Mouse (Mus musculus) forebrain, postnatal 0 days (tissue): ENCODE measurements around the gene Rarb. TPM values are rescaled to one million over a fixed set of nuclear protein-coding genes. Genes with fewer than 3 reads are reported as not detected.
A peak's percentile ranks its signal among the peaks of the same experiment; 100 is the strongest.

Source experiments
- ATAC-seq: fragments of 200-750 bp; cut with Nextera tagmentation; 2 replicates; pipeline ENCODE4 v1.8.0; 2017; ENCODE audit warnings: mild to moderate bottlenecking, moderate library complexity
- DNase-seq: peaks from one replicate; pipeline ENCODE4 v3.0.0-alpha.2; 2015
- H3K27ac ChIP-seq: fragments of 300-500 bp; sonication (generic); 2 replicates; pipeline ENCODE4 v1.5.1; 2014; ENCODE audit warnings: low read depth, mild to moderate bottlenecking, antibody characterized with exemption, low read length, moderate library complexity, mixed read lengths
- H3K27me3 ChIP-seq: fragments of 300-500 bp; sonication (generic); 2 replicates; pipeline ENCODE4 v1.6.1; 2014; ENCODE audit warnings: mild to moderate bottlenecking, low read length, mixed read lengths; ENCODE audit not compliant: insufficient read depth
- H3K36me3 ChIP-seq: fragments of 300-500 bp; sonication (generic); 2 replicates; pipeline ENCODE4 v1.6.1; 2014; ENCODE audit warnings: mild to moderate bottlenecking, moderate library complexity; ENCODE audit not compliant: insufficient read depth
- H3K4me1 ChIP-seq: fragments of 300-500 bp; sonication (generic); 2 replicates; pipeline ENCODE4 v1.6.1; 2014; ENCODE audit warnings: antibody characterized with exemption; ENCODE audit not compliant: insufficient read depth
- H3K4me2 ChIP-seq: fragments of 300-500 bp; sonication (generic); 2 replicates; pipeline ENCODE4 v1.6.1; 2014; ENCODE audit warnings: low read depth, mild to moderate bottlenecking, moderate library complexity
- H3K4me3 ChIP-seq: fragments of 300-500 bp; sonication (generic); 2 replicates; pipeline ENCODE4 v1.5.1; 2014; ENCODE audit warnings: low read depth, low read length, mixed read lengths
- H3K9ac ChIP-seq: fragments of 300-500 bp; sonication (generic); 2 replicates; pipeline ENCODE4 v1.6.1; 2014; ENCODE audit warnings: mild to moderate bottlenecking
- H3K9me3 ChIP-seq: fragments of 300-500 bp; sonication (generic); 2 replicates; pipeline ENCODE4 v1.6.1; 2016; ENCODE audit warnings: low read length
- CTCF ChIP-seq: sonication (generic); IDR thresholded peaks from 2 replicates; pipeline ENCODE4 v1.5.1; 2016; ENCODE audit warnings: antibody characterized with exemption, control low read depth, low read depth
- WGBS: fragments of 180-500 bp; shearing (Covaris S2); extraction: QIAGEN DNeasy Blood & Tissue Kit; methylation state at CpG from one replicate; pipeline ENCODE4 v1.1.7; 2014; 5-methylcytosine and 5-hydroxymethylcytosine counted together
- polyA plus RNA-seq: library from polyadenylated mRNA; unstranded; fragments of >200 nt; fragmentation: Nextera tagmentation; extraction: Ambion mirVana; gene quantifications from 2 replicates; pipeline ENCODE4 v1.2.1, GENCODE M21; 2015
- total RNA-seq: library from RNA; depleted of rRNA; stranded (reverse); fragments of >200 nt; gene quantifications from 2 replicates; pipeline ENCODE4 v1.2.3, GENCODE M21; 2014

Rarb gene
- total and polyA plus RNA-seq, 2 experiments from 2014 or later, result 20.6 to 34.9 TPM

- peaks cover 3% of the 10 kb centered on the region; the same call in 1 of the 2 replicates for H3K4me1 ChIP-seq
- H3K4me3 ChIP-seq, result no peak overlapping the region
- no peaks in the 10 kb centered on the region for H3K36me3 ChIP-seq
- H3K9ac ChIP-seq, result no peak overlapping the region
- ATAC-seq, result no peak
- no peaks in the 10 kb centered on the region for H3K27me3 ChIP-seq
- TF ChIP-seq CTCF, result no peak
- H3K9me3 ChIP-seq, result no peaks in the 10 kb centered on the region
- no peak overlapping the region for H3K4me2 ChIP-seq
- H3K27ac ChIP-seq, result no peak overlapping the region
- DNase-seq, result no peak
- WGBS, result 94% methylated on average over 1 of the region's 1 CpGs
Measured at GRCm38 (mm10) chr14:16478606-16479323, 340.2 kb downstream of the Rarb start.

- no peak overlapping the region for H3K4me2 ChIP-seq
- ATAC-seq, result no peak; the same call in 1 of the 2 replicates
- WGBS, result 22% methylated on average over 4 of the region's 4 CpGs
- TF ChIP-seq CTCF, result no peak
- H3K27ac ChIP-seq, result no peak overlapping the region
- DNase-seq, result no peak
- H3K9me3 ChIP-seq, result no peaks in the 10 kb centered on the region
- no peak overlapping the region for H3K4me3 ChIP-seq
- H3K36me3 ChIP-seq, result no peaks in the 10 kb centered on the region
- H3K27me3 ChIP-seq, result no peaks in the 10 kb centered on the region
- H3K9ac ChIP-seq, result no peak overlapping the region
- H3K4me1 ChIP-seq, result no peaks in the 10 kb centered on the region
Measured at GRCm38 (mm10) chr14:16448269-16448987, 370.5 kb downstream of the Rarb start.

- 35% methylated on average over 3 of the region's 3 CpGs for WGBS
- H3K4me3 ChIP-seq, result no peak overlapping the region
- no peak overlapping the region for H3K27ac ChIP-seq
- H3K4me2 ChIP-seq, result no peak overlapping the region
- H3K36me3 ChIP-seq, result no peaks in the 10 kb centered on the region
- no peak overlapping the region for H3K9ac ChIP-seq
- ATAC-seq, result peak; percentile 63
- peak; percentile 40; the same call in 1 of the 2 replicates for TF ChIP-seq CTCF
- H3K9me3 ChIP-seq, result no peaks in the 10 kb centered on the region
- DNase-seq, result no peak
- no peaks in the 10 kb centered on the region for H3K4me1 ChIP-seq
- no peaks in the 10 kb centered on the region for H3K27me3 ChIP-seq
Measured at GRCm38 (mm10) chr14:16447587-16447986, 371.4 kb downstream of the Rarb start.

GRCm38 (mm10) chr14:16444859-16445258 lies 374.1 kb downstream of the Rarb start:
- Histone ChIP-seq H3K4me2 (no peak overlapping the region), H3K9ac (no peak overlapping the region), H3K4me1 (no peaks in the 10 kb centered on the region), H3K27me3 (no peaks in the 10 kb centered on the region), H3K36me3 (no peaks in the 10 kb centered on the region), H3K4me3 (no peak overlapping the region), H3K27ac (no peak overlapping the region), H3K9me3 (no peaks in the 10 kb centered on the region)
- DNase-seq (no peak), ATAC-seq (no peak)
- no peak for TF ChIP-seq CTCF
- 90% methylated on average over 4 of the region's 4 CpGs for WGBS

GRCm38 (mm10) chr14:16439385-16440126 lies 379.4 kb downstream of the Rarb start:
- H3K27me3 ChIP-seq, result no peaks in the 10 kb centered on the region
- no peaks in the 10 kb centered on the region for H3K36me3 ChIP-seq
- no peaks in the 10 kb centered on the region for H3K9me3 ChIP-seq
- WGBS, result 61% methylated on average over 6 of the region's 6 CpGs
- 0 out of 2 replicates have a peak, but pooled peaks have one; percentile 16 for ATAC-seq
- H3K4me3 ChIP-seq, result no peak overlapping the region
- DNase-seq, result no peak
- TF ChIP-seq CTCF, result no peak
- H3K27ac ChIP-seq, result no peak overlapping the region
- no peaks in the 10 kb centered on the region for H3K4me1 ChIP-seq
- no peak overlapping the region for H3K4me2 ChIP-seq
- no peak overlapping the region for H3K9ac ChIP-seq

- Histone ChIP-seq H3K9me3 (no peaks in the 10 kb centered on the region), H3K4me2 (no peak overlapping the region), H3K4me3 (no peak overlapping the region), H3K27me3 (no peaks in the 10 kb centered on the region), H3K4me1 (no peaks in the 10 kb centered on the region), H3K36me3 (peaks cover 3% of the 10 kb centered on the region; the same call in 1 of the 2 replicates), H3K9ac (no peak overlapping the region), H3K27ac (no peak overlapping the region)
- 93% methylated on average over 4 of the region's 4 CpGs for WGBS
- no peak for DNase-seq
- ATAC-seq, result no peak
- no peak for TF ChIP-seq CTCF
Measured at GRCm38 (mm10) chr14:16437386-16437785, 381.6 kb downstream of the Rarb start.
